Mouse (Mus musculus): Measurements from ENCODE around the gene Gna15. TPM values are rescaled to one million over a fixed set of nuclear protein-coding genes. Genes with fewer than 3 reads are reported as not detected.

Gene Gna15
- polyA plus RNA-seq, 1 experiment from 2014 or later, result 3.6 TPM

DNA sequence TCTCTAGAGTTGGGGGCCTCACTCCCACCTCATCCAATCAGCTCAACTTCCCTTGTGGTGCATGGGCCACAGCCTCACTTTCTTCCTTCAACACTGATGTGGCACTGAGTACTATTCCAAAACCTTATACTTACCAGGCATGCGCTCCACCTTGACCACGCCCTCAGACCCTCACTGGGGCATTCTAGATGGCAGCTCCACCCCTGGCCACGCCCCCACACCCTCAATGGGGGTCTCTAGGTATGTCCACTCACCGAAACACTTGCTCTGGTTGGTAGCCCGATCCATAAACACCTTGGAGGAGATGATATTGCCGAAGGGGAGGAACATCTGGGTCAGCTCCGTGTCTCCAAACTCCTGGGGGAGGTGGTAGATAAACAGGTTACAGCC is 61.6 kb downstream of the Gna15 start:
- ATAC-seq (ENCODE audit: insufficient number of reproducible peaks, insufficient read depth, low FRiP score, low read depth), result no peak

DNA sequence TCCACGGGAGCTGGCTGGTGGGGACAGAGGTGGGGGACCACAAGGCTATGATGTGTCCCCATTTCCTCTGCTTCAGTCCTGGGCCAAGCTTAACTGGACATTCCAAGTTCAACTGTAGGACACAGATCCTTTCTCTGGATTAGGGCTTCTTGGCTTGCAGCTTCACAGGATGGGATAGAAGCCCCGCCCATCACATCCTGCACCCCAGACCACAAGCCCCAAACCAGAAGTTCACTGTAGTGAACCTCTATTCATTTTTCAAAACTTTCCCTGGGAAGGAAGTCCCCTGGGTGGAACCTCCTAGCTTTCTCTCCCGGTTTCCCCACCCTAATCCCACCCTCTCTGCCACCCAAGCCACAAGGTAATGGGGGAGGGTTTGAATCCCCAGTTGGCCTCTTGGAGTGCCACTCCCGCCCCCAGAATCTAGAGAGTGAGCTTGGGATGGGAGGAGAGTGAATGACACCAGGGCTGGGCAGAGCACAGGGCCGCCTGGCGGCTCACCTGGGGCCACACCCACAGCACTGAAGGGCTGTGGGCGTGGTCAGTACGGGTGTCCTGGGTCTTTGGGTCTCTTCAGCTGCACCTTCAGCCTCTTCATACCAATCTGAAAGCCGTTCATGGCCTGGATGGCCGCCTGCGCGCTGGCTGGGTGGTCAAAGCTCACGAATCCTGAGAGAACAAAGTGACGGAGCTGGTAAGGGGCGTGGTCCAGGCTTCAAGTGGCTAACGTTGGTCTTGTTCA is 62.2 kb downstream of the Gna15 start:
- no peak overlapping the region for H3K4me3 ChIP-seq (ENCODE audit: low read depth, low read length)
- peaks cover 47% of the 10 kb centered on the region for H3K27me3 ChIP-seq (ENCODE audit: control insufficient read depth, insufficient read depth, low read length)
- no peaks in the 10 kb centered on the region for H3K9me3 ChIP-seq (ENCODE audit: control insufficient read depth, low read depth, low read length)
- 5% methylated on average over 16 of the region's 16 CpGs for WGBS
- H3K36me3 ChIP-seq (ENCODE audit: control insufficient read depth, insufficient read depth, low read length), result no peaks in the 10 kb centered on the region
- H3K27ac ChIP-seq (ENCODE audit: low read length), result no peak overlapping the region
- H3K4me1 ChIP-seq (ENCODE audit: control insufficient read depth, insufficient read depth, low read length), result 0 out of 2 replicates have a peak, but pooled peaks cover 2% of the 10 kb centered on the region
- H3K9ac ChIP-seq (replicated peaks; ENCODE audit: low read depth, low read length), result no peak overlapping the region
- H3K4me2 ChIP-seq (replicated peaks; ENCODE audit: low read depth, low read length), result 0 out of 2 replicates have a peak overlapping the region, but pooled peaks have one; percentile 5
- no peak for ATAC-seq (ENCODE audit: insufficient number of reproducible peaks, insufficient read depth, low FRiP score, low read depth)

More for the DNA sequence above, 61.6 kb downstream of the Gna15 start:
- WGBS, result 43% methylated on average over 7 of the region's 7 CpGs
- Histone ChIP-seq H3K4me3 (ENCODE audit: low read depth, low read length) (no peak overlapping the region), H3K36me3 (ENCODE audit: control insufficient read depth, insufficient read depth, low read length) (no peaks in the 10 kb centered on the region), H3K4me1 (ENCODE audit: control insufficient read depth, insufficient read depth, low read length) (0 out of 2 replicates have a peak, but pooled peaks cover 2% of the 10 kb centered on the region), H3K9ac (replicated peaks; ENCODE audit: low read depth, low read length) (no peak overlapping the region), H3K27ac (ENCODE audit: low read length) (no peak overlapping the region), H3K27me3 (ENCODE audit: control insufficient read depth, insufficient read depth, low read length) (peaks cover 46% of the 10 kb centered on the region), H3K9me3 (ENCODE audit: control insufficient read depth, low read depth, low read length) (no peaks in the 10 kb centered on the region), H3K4me2 (replicated peaks; ENCODE audit: low read depth, low read length) (no peak overlapping the region)

DNA sequence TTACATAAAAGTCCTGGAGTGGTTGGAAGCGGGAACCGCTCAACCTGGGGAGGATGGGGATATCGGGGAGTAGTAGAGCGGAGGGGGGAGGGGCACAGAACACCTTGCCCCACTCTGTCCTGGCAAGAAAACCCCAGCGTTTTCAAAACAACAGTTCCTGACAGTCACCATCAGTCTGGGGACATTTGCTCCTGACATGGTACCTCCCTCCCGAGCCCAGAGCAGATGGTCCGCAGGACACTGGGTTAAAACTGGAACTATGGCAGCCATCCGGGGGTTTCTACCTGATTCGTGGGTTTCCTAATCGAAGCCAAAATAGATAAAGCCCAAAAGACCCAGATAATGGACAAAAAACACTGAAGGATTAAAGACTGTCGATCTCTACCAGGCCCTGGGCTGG is 63.1 kb downstream of the Gna15 start:
- Histone ChIP-seq H3K36me3 (ENCODE audit: control insufficient read depth, insufficient read depth, low read length) (no peaks in the 10 kb centered on the region), H3K27ac (ENCODE audit: low read length) (no peak overlapping the region), H3K27me3 (ENCODE audit: control insufficient read depth, insufficient read depth, low read length) (peaks cover 52% of the 10 kb centered on the region), H3K9me3 (ENCODE audit: control insufficient read depth, low read depth, low read length) (no peaks in the 10 kb centered on the region), H3K4me1 (ENCODE audit: control insufficient read depth, insufficient read depth, low read length) (0 out of 2 replicates have a peak, but pooled peaks cover 2% of the 10 kb centered on the region), H3K9ac (replicated peaks; ENCODE audit: low read depth, low read length) (no peak overlapping the region), H3K4me2 (replicated peaks; ENCODE audit: low read depth, low read length) (no peak overlapping the region), H3K4me3 (ENCODE audit: low read depth, low read length) (no peak overlapping the region)
- 38% methylated on average over 11 of the region's 11 CpGs for WGBS
- no peak for ATAC-seq (ENCODE audit: insufficient number of reproducible peaks, insufficient read depth, low FRiP score, low read depth)

DNA sequence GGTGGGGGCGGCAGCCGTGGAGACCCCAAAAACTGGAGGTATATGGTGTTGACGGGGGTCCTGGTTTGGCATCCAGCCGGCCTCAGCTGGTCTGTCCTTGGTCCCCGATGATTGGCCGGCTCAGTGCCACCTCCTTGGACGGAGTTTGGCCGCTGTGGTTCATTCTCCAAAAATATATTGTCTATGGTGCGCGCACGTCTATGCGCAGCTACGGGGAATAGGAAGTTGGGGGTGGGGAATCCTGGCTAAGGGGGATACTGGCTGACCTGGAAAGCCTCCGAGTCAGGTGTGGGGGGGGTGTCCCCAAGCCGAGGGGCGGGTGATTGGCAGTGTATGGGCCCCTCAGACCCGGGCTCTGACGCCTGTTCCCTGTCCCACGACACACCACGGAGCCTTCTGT is 63.6 kb downstream of the Gna15 start:
- H3K9ac ChIP-seq (replicated peaks; ENCODE audit: low read depth, low read length), result no peak overlapping the region
- 0 out of 2 replicates have a peak, but pooled peaks cover 2% of the 10 kb centered on the region for H3K4me1 ChIP-seq (ENCODE audit: control insufficient read depth, insufficient read depth, low read length)
- no peak overlapping the region for H3K4me2 ChIP-seq (replicated peaks; ENCODE audit: low read depth, low read length)
- peaks cover 52% of the 10 kb centered on the region for H3K27me3 ChIP-seq (ENCODE audit: control insufficient read depth, insufficient read depth, low read length)
- no peaks in the 10 kb centered on the region for H3K9me3 ChIP-seq (ENCODE audit: control insufficient read depth, low read depth, low read length)
- no peak overlapping the region for H3K27ac ChIP-seq (ENCODE audit: low read length)
- 29% methylated on average over 20 of the region's 20 CpGs for WGBS
- no peaks in the 10 kb centered on the region for H3K36me3 ChIP-seq (ENCODE audit: control insufficient read depth, insufficient read depth, low read length)
- H3K4me3 ChIP-seq (ENCODE audit: low read depth, low read length), result no peak overlapping the region
- ATAC-seq (ENCODE audit: insufficient number of reproducible peaks, insufficient read depth, low FRiP score, low read depth), result no peak

DNA sequence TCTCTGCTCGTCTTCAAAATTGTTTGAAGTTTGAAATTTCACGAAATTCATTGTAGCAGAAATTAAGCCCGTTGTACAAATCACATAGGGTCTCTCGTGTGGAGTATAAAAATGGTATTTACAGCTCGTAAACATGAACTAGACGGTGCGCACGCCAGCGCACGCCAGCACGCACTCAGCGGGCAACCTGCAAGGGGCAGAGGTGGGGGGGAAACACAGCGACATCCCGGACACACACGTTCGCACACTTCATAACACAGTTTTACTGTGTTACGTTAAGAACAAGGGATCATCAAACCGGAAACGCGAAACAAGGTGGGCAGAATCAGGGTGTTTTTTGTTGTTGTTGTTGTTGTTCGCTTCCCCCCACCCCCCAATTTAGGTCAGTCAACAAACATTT is 64.6 kb downstream of the Gna15 start:
- no peak for ATAC-seq (ENCODE audit: insufficient number of reproducible peaks, insufficient read depth, low FRiP score, low read depth)
- Histone ChIP-seq H3K4me3 (ENCODE audit: low read depth, low read length) (no peak overlapping the region), H3K36me3 (ENCODE audit: control insufficient read depth, insufficient read depth, low read length) (no peaks in the 10 kb centered on the region), H3K9ac (replicated peaks; ENCODE audit: low read depth, low read length) (no peak overlapping the region), H3K9me3 (ENCODE audit: control insufficient read depth, low read depth, low read length) (no peaks in the 10 kb centered on the region), H3K4me1 (ENCODE audit: control insufficient read depth, insufficient read depth, low read length) (no peaks in the 10 kb centered on the region), H3K4me2 (replicated peaks; ENCODE audit: low read depth, low read length) (no peak overlapping the region), H3K27me3 (ENCODE audit: control insufficient read depth, insufficient read depth, low read length) (peaks cover 50% of the 10 kb centered on the region), H3K27ac (ENCODE audit: low read length) (no peak overlapping the region)
- WGBS, result 68% methylated on average over 21 of the region's 21 CpGs

DNA sequence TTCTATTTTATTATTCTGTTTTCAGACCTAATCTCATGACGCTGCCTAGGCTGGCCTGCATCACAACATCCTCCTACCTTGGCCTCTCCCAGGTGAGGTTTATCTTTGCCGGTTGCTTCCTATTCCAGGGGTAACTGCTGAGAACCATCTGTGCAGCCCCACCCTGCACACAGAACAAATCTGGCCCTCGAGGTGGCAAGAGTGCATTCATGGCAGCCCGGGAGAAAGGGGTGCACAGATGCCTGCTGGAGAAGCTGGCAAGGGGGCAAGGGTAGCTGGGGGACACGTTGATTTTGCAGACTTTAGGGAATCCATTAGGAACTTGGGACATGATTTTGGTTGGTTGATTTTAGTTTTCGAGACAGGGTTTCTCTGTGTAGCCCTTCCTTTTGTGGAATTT is 65.8 kb downstream of the Gna15 start:
- no peaks in the 10 kb centered on the region for H3K4me1 ChIP-seq (ENCODE audit: control insufficient read depth, insufficient read depth, low read length)
- H3K4me2 ChIP-seq (replicated peaks; ENCODE audit: low read depth, low read length), result no peak overlapping the region
- no peaks in the 10 kb centered on the region for H3K36me3 ChIP-seq (ENCODE audit: control insufficient read depth, insufficient read depth, low read length)
- H3K9ac ChIP-seq (replicated peaks; ENCODE audit: low read depth, low read length), result no peak overlapping the region
- no peak overlapping the region for H3K27ac ChIP-seq (ENCODE audit: low read length)
- no peak overlapping the region for H3K4me3 ChIP-seq (ENCODE audit: low read depth, low read length)
- WGBS, result 86% methylated on average over 6 of the region's 6 CpGs
- peaks cover 44% of the 10 kb centered on the region for H3K27me3 ChIP-seq (ENCODE audit: control insufficient read depth, insufficient read depth, low read length)
- ATAC-seq (ENCODE audit: insufficient number of reproducible peaks, insufficient read depth, low FRiP score, low read depth), result no peak
- no peaks in the 10 kb centered on the region for H3K9me3 ChIP-seq (ENCODE audit: control insufficient read depth, low read depth, low read length)

DNA sequence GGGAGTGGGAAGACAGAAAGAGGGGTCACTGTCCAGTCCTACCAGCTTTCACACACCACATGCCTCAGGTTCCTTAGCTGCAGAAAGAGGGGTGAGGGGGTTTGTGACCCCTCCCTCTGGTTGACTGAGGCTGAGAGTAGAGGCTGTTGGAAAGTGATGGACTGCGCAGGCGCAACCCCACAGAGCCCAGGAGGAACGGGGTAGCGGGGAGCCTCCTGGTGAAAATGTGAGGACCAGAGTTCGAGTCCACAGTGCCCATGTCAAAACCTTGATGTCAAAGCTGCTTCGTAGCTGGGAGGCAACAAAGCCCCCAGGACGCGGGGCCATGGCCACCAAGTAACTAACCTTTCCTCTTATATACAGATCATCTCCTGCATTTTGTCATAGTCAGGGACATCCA is 66.4 kb downstream of the Gna15 start:
- WGBS, result 82% methylated on average over 8 of the region's 8 CpGs
- no peak for ATAC-seq (ENCODE audit: insufficient number of reproducible peaks, insufficient read depth, low FRiP score, low read depth)

DNA sequence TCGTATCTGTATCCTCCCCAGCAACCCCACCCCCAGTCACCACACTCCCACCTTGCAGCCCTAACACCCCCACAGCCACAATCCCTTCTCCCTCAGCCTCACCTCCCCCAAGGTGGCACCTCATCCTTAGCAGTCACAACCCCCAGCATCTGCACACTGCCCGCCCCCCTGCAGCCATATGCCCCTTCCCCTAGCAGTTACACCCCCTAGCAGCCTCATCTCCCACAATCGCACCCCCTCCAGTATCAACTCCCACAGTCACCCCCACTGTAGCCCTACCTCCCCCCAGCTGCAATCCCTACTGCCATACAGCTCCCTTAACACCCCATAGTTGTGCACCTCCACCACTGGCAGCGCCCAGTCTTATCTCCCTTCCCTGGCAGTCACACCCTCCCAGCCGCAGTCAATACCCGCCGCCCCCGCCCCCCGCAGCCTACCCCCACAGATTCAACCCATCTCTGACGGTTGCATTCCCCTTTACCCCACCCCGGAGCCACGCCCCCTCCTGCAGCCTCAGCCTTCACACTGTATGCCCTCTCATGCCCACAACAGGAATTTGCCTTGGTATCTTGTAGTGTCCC is 67.0 kb downstream of the Gna15 start:
- H3K4me1 ChIP-seq (ENCODE audit: control insufficient read depth, insufficient read depth, low read length), result no peaks in the 10 kb centered on the region
- H3K27me3 ChIP-seq (ENCODE audit: control insufficient read depth, insufficient read depth, low read length), result peaks cover 47% of the 10 kb centered on the region
- H3K9ac ChIP-seq (replicated peaks; ENCODE audit: low read depth, low read length), result no peak overlapping the region
- H3K9me3 ChIP-seq (ENCODE audit: control insufficient read depth, low read depth, low read length), result no peaks in the 10 kb centered on the region
- no peaks in the 10 kb centered on the region for H3K36me3 ChIP-seq (ENCODE audit: control insufficient read depth, insufficient read depth, low read length)
- no peak overlapping the region for H3K27ac ChIP-seq (ENCODE audit: low read length)
- 38% methylated on average over 12 of the region's 12 CpGs for WGBS
- peak; percentile 31; the same call in 1 of the 2 replicates for ATAC-seq (ENCODE audit: insufficient number of reproducible peaks, insufficient read depth, low FRiP score, low read depth)
- no peak overlapping the region for H3K4me2 ChIP-seq (replicated peaks; ENCODE audit: low read depth, low read length)
- H3K4me3 ChIP-seq (ENCODE audit: low read depth, low read length), result no peak overlapping the region

More for the DNA sequence above, 66.4 kb downstream of the Gna15 start:
- H3K27me3 ChIP-seq (ENCODE audit: control insufficient read depth, insufficient read depth, low read length), result peaks cover 46% of the 10 kb centered on the region
- H3K27ac ChIP-seq (ENCODE audit: low read length), result no peak overlapping the region
- no peaks in the 10 kb centered on the region for H3K4me1 ChIP-seq (ENCODE audit: control insufficient read depth, insufficient read depth, low read length)
- H3K36me3 ChIP-seq (ENCODE audit: control insufficient read depth, insufficient read depth, low read length), result no peaks in the 10 kb centered on the region
- no peak overlapping the region for H3K9ac ChIP-seq (replicated peaks; ENCODE audit: low read depth, low read length)
- H3K9me3 ChIP-seq (ENCODE audit: control insufficient read depth, low read depth, low read length), result no peaks in the 10 kb centered on the region
- H3K4me2 ChIP-seq (replicated peaks; ENCODE audit: low read depth, low read length), result no peak overlapping the region
- no peak overlapping the region for H3K4me3 ChIP-seq (ENCODE audit: low read depth, low read length)
